Mouse (Mus musculus): ENCODE measurements around the gene Dnase1. TPM values are rescaled to one million over a fixed set of nuclear protein-coding genes. Genes with fewer than 3 reads are reported as not detected.

Gene Dnase1
- total and polyA plus RNA-seq, 3 experiments = 0.64 to 5.9 TPM; not detected in 1

- H3K9ac ChIP-seq (ENCODE audit: insufficient read depth, low read depth) = peak within 1 kb of the TSS; percentile 64
- peak within 1 kb of the TSS; percentile 91 for H3K4me2 ChIP-seq (ENCODE audit: insufficient read depth, low read depth, poor library complexity, severe bottlenecking)
- no peak; the same call in 1 of the 2 replicates for TF ChIP-seq BHLHE40 (IDR thresholded peaks at IDR 0.05; ENCODE audit: low read depth, low read length)
- TF ChIP-seq ZNF384 (IDR thresholded peaks at IDR 0.05; ENCODE audit: low read depth, low read length) = no peak
- no peak for TF ChIP-seq USF1 (IDR thresholded peaks at IDR 0.05; ENCODE audit: low read depth, low read length)
- TF ChIP-seq MXI1 (IDR thresholded peaks at IDR 0.05; ENCODE audit: low read depth, low read length) = peak; percentile 99
- no peak for TF ChIP-seq RAD21 (IDR thresholded peaks at IDR 0.05; ENCODE audit: low read depth, low read length)
- no peak for TF ChIP-seq SMC3 (IDR thresholded peaks at IDR 0.05; ENCODE audit: low read depth, low read length)
- TF ChIP-seq MEF2A (IDR thresholded peaks at IDR 0.05; ENCODE audit: borderline replicate concordance, low read depth, low read length) = peak; percentile 84; the same call in 1 of the 2 replicates
- TF ChIP-seq MYC (IDR thresholded peaks at IDR 0.05; ENCODE audit: low read depth, low read length) = no peak; the same call in 1 of the 2 replicates
- TF ChIP-seq TCF12 (IDR thresholded peaks at IDR 0.05; ENCODE audit: low read depth, low read length) = peak; percentile 99
- peak; percentile 86 for TF ChIP-seq TBP (conservative IDR thresholded peaks at IDR 0.05; ENCODE audit: low read depth, low read length)
- no peak; the same call in 1 of the 2 replicates for TF ChIP-seq POLR2AphosphoS2 (IDR thresholded peaks at IDR 0.05; ENCODE audit: low read depth, low read length)
- no peak for TF ChIP-seq MAFK (IDR thresholded peaks at IDR 0.05; ENCODE audit: insufficient replicate concordance, low read length)
- TF ChIP-seq RCOR1 (conservative IDR thresholded peaks at IDR 0.05; ENCODE audit: low read depth, low read length) = no peak
- TF ChIP-seq NRF1 (IDR thresholded peaks at IDR 0.05; ENCODE audit: low read depth, low read length) = no peak; the same call in 1 of the 2 replicates
- TF ChIP-seq SIN3A (IDR thresholded peaks at IDR 0.05; ENCODE audit: low read length) = peak; percentile 99
- peak; percentile 42; the same call in 1 of the 2 replicates for TF ChIP-seq ETS1 (conservative IDR thresholded peaks at IDR 0.05; ENCODE audit: low read depth, low read length)
- peak; percentile 95 for TF ChIP-seq MAX (IDR thresholded peaks at IDR 0.05; ENCODE audit: low read length)
- 0 out of 2 replicates have a peak, but pooled peaks have one; percentile 12 for TF ChIP-seq ZKSCAN1 (IDR thresholded peaks at IDR 0.05; ENCODE audit: borderline replicate concordance, low read depth, low read length)
- TF ChIP-seq UBTF (IDR thresholded peaks at IDR 0.05; ENCODE audit: low read depth, low read length) = no peak
- TF ChIP-seq CHD1 (IDR thresholded peaks at IDR 0.05; ENCODE audit: low read depth, low read length) = no peak
- peak; percentile 98 for TF ChIP-seq NELFE (IDR thresholded peaks at IDR 0.05; ENCODE audit: low read depth, low read length)
- no peak for TF ChIP-seq CTCF (conservative IDR thresholded peaks at IDR 0.05 in 1 of 2, IDR thresholded peaks at IDR 0.05 in 1 of 2; ENCODE audit: low read depth in 2 of 2, low read length in 2 of 2)
- no peak for TF ChIP-seq EP300 (IDR thresholded peaks at IDR 0.05; ENCODE audit: low read length)
- peak; percentile 89; the same call in 1 of the 2 replicates for TF ChIP-seq ZMIZ1 (IDR thresholded peaks at IDR 0.05; ENCODE audit: low read depth, low read length)
- no peak for TF ChIP-seq JUND (conservative IDR thresholded peaks at IDR 0.05; ENCODE audit: low read depth, low read length)
- TF ChIP-seq MAZ (IDR thresholded peaks at IDR 0.05; ENCODE audit: low read depth, low read length) = peak; percentile 93; the same call in 1 of the 2 replicates
- TF ChIP-seq KAT2A (IDR thresholded peaks at IDR 0.05; ENCODE audit: insufficient replicate concordance, low read length) = peak; percentile 97; the same call in 1 of the 2 replicates
- peak; percentile 97 for TF ChIP-seq HCFC1 (IDR thresholded peaks at IDR 0.05; ENCODE audit: low read depth, low read length)
- no peak for TF ChIP-seq JUN (IDR thresholded peaks at IDR 0.05; ENCODE audit: insufficient read depth, low read depth, low read length)
- TF ChIP-seq IRF4 (IDR thresholded peaks at IDR 0.05; ENCODE audit: low read depth, low read length) = peak; percentile 75
- peak; percentile 83 for TF ChIP-seq CHD2 (IDR thresholded peaks at IDR 0.05; ENCODE audit: low read length)
- TF ChIP-seq E2F4 (IDR thresholded peaks at IDR 0.05; ENCODE audit: insufficient replicate concordance, low read depth, low read length) = no peak
- no peak for TF ChIP-seq PAX5 (IDR thresholded peaks at IDR 0.05; ENCODE audit: low read length)
- TF ChIP-seq POLR2A (IDR thresholded peaks at IDR 0.05; ENCODE audit: low read depth, low read length) = peak; percentile 98
- TF ChIP-seq ZC3H11A (IDR thresholded peaks at IDR 0.05; ENCODE audit: low read depth, low read length) = no peak
- no peak; the same call in 1 of the 2 replicates for TF ChIP-seq USF2 (conservative IDR thresholded peaks at IDR 0.05; ENCODE audit: low read depth, low read length)
- peak; percentile 68; the same call in 1 of the 2 replicates for TF ChIP-seq GABPA (IDR thresholded peaks at IDR 0.05; ENCODE audit: insufficient replicate concordance, low read depth, low read length)
- peak; percentile 87 for TF ChIP-seq ELF1 (IDR thresholded peaks at IDR 0.05; ENCODE audit: low read depth, low read length)
- H3K27me3 ChIP-seq (replicated peaks) = no peaks in the 10 kb centered on the region
- peaks cover 9 to 37% of the 10 kb centered on the region in 2 experiments for H3K36me3 ChIP-seq (replicated peaks in 1 of 2; ENCODE audit: control insufficient read depth in 1 of 2, insufficient read depth in 1 of 2, low read length in 1 of 2)
- H3K4me1 ChIP-seq (ENCODE audit: control insufficient read depth in 1 of 2, insufficient read depth in 2 of 2) = peaks cover 12 to 68% of the 10 kb centered on the region in 2 experiments
- peak; percentile 96 for DNase-seq (ENCODE audit: extremely low read depth)
- peak within 1 kb of the TSS; percentile 59 to 99 (median 98) for H3K4me3 ChIP-seq (replicated peaks in 1 of 3; ENCODE audit: low read depth in 2 of 3, low read length in 2 of 3, poor library complexity in 1 of 3)
- dilution Hi-C loops (cut with MboI; ENCODE audit: extremely low pct_ligation_motif_present, extremely low pct_unique_long_range_greater_than_20kb, low sequenced_read_pairs) (no loop called here), in situ Hi-C loops (cut with MboI; ENCODE audit: low pct_ligation_motif_present, low pct_unique_long_range_greater_than_20kb, low sequenced_read_pairs) (no loop called here)
- H3K79me2 ChIP-seq (replicated peaks; ENCODE audit: control insufficient read depth, extremely low read depth, insufficient read depth, poor library complexity, severe bottlenecking) = peaks cover 44% of the 10 kb centered on the region
- H3K27ac ChIP-seq (ENCODE audit: insufficient read depth, low read depth) = peak within 1 kb of the TSS; percentile 40
- no peaks in the 10 kb centered on the region for H3K9me3 ChIP-seq (replicated peaks; ENCODE audit: low read length)
Measured at GRCm38 (mm10) chr16:4077384-4078061, 40.8 kb downstream of the Dnase1 start, which contains the start of gene Trap1. Trap1 (minus strand) TSS chr16:4077827.
